Mouse (Mus musculus) neutrophil, adult 59 days (primary cell): ENCODE results near the gene Coq5. TPM values are rescaled to one million over a fixed set of nuclear protein-coding genes. Genes with fewer than 3 reads are reported as not detected.

Experiments
- total RNA-seq, 2 experiments: library from RNA; stranded (reverse); gene quantifications; 1 replicate in 1 of 2; 2 replicates in 1 of 2; pipeline ENCODE4 v1.2.4; 2023

The Coq5 gene
- total RNA-seq, result 10 to 100 TPM; 10.7 to 11.2 TPM

GRCm38 (mm10) chr5:115279226-115280049 lies at the start of gene Coq5:
Gene Coq5, plus strand, starts transcription at chr5:115279666.

DNA sequence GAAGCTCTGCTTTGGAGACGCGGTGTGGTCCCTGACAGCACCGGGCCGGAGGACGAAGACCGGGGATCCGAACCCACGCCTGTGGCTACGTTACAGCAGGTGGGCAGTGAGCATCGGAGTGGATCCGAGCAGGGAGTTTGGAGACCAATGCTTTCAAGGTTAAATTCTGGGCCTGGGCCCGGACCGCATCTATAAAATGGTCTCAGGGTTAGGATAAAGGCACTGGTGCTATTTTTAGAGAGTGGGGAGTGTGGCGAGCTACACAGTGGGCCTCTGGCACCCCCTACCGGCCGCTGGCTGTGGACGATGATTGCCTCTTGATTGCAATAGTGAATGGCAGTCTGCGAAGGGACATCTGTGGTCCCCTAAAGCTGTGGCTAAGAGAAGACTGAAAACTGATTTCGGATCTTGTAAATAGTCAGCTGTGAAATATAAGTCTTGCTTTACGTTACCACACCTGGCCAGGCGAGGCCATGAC lies 43.6 kb upstream of the Coq5 start, which contains the start of gene Pop5:
TSS of gene Pop5 (plus strand) at position 51 of the 478 bp plus-strand sequence.

DNA sequence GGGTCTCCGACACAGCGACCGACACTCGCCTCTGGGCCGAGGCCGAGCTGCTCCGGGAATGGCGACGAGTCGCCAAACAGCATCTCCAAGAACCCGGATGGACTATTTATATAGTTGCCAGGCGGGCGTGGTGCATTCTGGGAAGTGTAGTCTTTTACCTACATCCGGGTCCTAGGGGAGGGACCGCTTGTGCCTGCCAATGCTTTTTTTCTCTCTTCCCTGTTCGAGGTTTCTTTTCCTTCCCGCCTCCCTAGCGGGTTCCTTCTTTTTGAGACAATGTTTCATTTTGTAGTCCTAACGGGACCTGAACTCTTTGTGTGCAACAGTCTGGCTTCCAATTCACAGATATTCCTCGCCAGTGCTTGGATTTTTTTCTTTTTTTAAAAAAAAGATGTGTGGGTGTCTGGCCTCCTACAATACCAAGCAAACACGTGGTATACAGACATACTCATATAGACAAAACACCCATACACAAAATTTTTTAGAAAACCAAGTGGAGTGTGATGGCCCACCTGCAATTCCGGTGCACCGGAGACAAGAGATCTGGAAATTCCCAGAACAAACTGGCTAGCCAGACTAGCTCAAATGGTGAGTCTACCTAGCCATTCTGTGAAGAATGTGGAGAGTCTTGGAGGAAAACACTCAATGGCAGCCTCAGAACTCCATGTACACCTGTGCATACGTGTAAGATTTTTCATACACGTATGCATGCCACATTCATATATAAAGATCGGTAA lies 6.5 kb upstream of the Coq5 start, which contains the start of gene Rnf10:
TSS of gene Rnf10 (minus strand) at position 87 of the 737 bp plus-strand sequence.

GRCm38 (mm10) chr5:115300792-115301614 lies 21.5 kb downstream of the Coq5 start, which contains the start of gene Dynll1:
Gene Dynll1, minus strand, starts transcription at chr5:115300999.

DNA sequence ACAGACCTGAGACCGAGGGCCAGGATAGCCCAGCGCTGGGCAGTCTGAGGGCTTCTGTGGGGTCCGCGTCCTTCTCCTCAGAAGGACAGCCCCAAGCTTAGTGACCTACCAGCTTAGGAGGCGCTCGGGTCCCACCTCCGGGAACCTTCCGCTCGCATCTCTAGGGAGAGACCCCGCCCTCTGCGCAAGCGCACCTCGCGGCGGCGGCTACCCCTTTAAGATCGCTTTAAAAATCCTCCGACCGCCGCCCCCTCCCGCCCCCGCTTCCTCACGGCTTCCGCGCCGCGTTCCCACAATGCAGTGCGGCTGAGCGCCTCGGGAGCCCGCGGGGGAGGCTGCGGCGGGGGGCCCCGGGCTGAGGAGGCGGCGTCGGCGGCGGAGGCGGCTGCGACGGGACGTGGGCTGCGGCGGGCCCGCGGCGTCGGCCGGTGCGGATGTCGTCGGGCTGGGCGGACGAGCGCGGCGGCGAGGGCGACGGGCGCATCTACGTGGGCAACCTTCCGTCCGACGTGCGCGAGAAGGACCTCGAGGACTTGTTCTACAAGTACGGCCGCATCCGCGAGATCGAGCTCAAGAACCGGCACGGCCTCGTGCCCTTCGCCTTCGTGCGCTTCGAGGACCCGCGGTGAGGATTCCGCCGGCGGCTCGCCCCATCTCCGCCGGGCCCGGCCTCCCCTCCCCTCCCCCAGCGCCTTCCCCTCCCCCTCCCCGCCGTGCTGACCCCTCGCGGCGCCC lies 47.6 kb downstream of the Coq5 start, which contains the start of gene Srsf9:
TSS of gene Srsf9 (plus strand) at position 303 of the 735 bp plus-strand sequence.

DNA sequence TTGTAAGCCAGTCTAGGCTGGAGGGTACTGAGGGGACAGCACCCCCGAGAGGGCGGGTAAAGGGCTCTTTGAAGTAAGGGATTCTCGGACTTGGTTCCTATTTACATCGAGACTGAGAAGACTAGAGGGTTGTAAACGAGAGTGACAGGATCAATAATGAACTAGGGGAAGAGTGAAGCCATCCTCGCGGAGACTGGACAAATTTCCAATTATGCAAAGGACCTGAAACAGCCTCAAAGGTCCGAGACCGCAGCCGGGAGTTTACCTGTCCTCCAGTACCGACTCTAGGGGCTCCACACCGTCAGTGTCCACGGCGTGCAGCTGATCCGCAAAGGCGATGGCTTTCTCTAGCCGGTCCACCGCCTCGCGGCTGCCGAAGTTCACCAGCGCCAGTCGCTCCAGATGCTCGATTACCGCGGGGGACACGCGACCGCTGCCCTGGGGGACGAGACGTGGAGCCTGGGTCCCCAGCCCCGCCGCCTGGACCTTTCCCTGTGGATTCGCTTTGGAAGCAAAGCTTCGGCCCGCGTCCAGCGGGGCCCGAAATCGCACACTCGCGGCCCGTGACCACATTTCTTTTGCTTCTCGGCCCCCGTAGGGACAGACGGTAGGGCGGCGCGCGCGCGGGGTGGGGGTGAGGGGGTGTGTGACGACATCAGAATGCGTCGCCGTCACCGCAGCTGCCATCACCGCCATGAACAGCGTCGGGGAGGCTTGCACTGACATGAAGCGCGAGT lies 61.3 kb downstream of the Coq5 start, which contains the start of the genes Gatc and Triap1:
TSS of gene Gatc (minus strand) at position 602 of the 737 bp plus-strand sequence.
TSS of gene Triap1 (plus strand) at position 649 of the 737 bp plus-strand sequence.

Other genes with a start within 250 kb of the Coq5 start
- not detected for gene Gm10401, start 181.4 kb upstream of the Coq5 start, total RNA-seq
- 10 to 100 TPM; 16.7 to 18.9 TPM for gene Acads, start 160.3 kb upstream of the Coq5 start, total RNA-seq
- gene Unc119b, start 144.7 kb upstream of the Coq5 start, total RNA-seq, result 10 to 100 TPM; 18.0 to 21.5 TPM
- 100 to 1,000 TPM; 119 to 122 TPM for gene Mlec, start 121.5 kb upstream of the Coq5 start, total RNA-seq
- not detected for gene Cabp1, start 85.3 kb upstream of the Coq5 start, total RNA-seq
- 10 to 100 TPM; 13.0 to 13.5 TPM for gene Pop5, start 43.8 kb upstream of the Coq5 start, total RNA-seq
- gene Rnf10, start 6.8 kb upstream of the Coq5 start, total RNA-seq, result 100 to 1,000 TPM; 192 to 202 TPM
- 100 to 1,000 TPM; 186 to 218 TPM for gene Dynll1, start 21.3 kb downstream of the Coq5 start, total RNA-seq
- gene Srsf9, start 47.5 kb downstream of the Coq5 start, total RNA-seq, result 10 to 100 TPM; 57.3 to 62.5 TPM
- 10 to 100 TPM in 1 of 2 experiments, 1 to 10 TPM in 1; 5.9 to 11.5 TPM for gene Gatc, start 61.5 kb downstream of the Coq5 start, total RNA-seq
- 10 to 100 TPM; 15.2 to 17.1 TPM for gene Triap1, start 61.6 kb downstream of the Coq5 start, total RNA-seq
- gene Cox6a1, start 69.3 kb downstream of the Coq5 start, total RNA-seq, result 100 to 1,000 TPM; 239 to 273 TPM
- not detected for gene Msi1, start 149.9 kb downstream of the Coq5 start, total RNA-seq
- gene Pla2g1b, start 186.6 kb downstream of the Coq5 start, total RNA-seq, result not detected
- 1 to 10 TPM; 3.0 to 5.4 TPM for gene Sirt4, start 205.1 kb downstream of the Coq5 start, total RNA-seq
- gene Pxn, start 227.0 kb downstream of the Coq5 start, total RNA-seq, result 100 to 1,000 TPM; 402 to 404 TPM